Mouse (Mus musculus): ENCODE data around the gene Grap. TPM values are rescaled to one million over a fixed set of nuclear protein-coding genes. Genes with fewer than 3 reads are reported as not detected.

Grap gene
- polyA plus RNA-seq, 1 experiment from 2014 or later, result 4.8 TPM

GRCm38 (mm10) chr11:61644576-61645326 lies 8.3 kb upstream of the Grap start:
- H3K27ac ChIP-seq (ENCODE audit: low read length), result no peak overlapping the region
- H3K9ac ChIP-seq (ENCODE audit: low read depth, low read length), result no peak overlapping the region
- no peak overlapping the region for H3K4me3 ChIP-seq (ENCODE audit: low read depth, low read length)
- H3K4me2 ChIP-seq (ENCODE audit: low read depth, low read length), result no peak overlapping the region
- WGBS (ENCODE audit: insufficient replicate concordance), result 62% methylated on average over 11 of the region's 11 CpGs
- H3K36me3 ChIP-seq (ENCODE audit: control insufficient read depth, insufficient read depth), result no peaks in the 10 kb centered on the region
- H3K9me3 ChIP-seq (replicated peaks; ENCODE audit: control insufficient read depth, low read length), result no peaks in the 10 kb centered on the region
- no peaks in the 10 kb centered on the region; the same call in 1 of the 2 replicates for H3K4me1 ChIP-seq (ENCODE audit: control insufficient read depth, low read depth, low read length)
- H3K27me3 ChIP-seq (ENCODE audit: control insufficient read depth, insufficient read depth, low read depth, low read length), result no peaks in the 10 kb centered on the region
- ATAC-seq (ENCODE audit: low read depth), result no peak

- no peak overlapping the region for H3K4me2 ChIP-seq (ENCODE audit: low read depth, low read length)
- no peak overlapping the region for H3K9ac ChIP-seq (ENCODE audit: low read depth, low read length)
- H3K27ac ChIP-seq (ENCODE audit: low read length), result no peak overlapping the region
- no peaks in the 10 kb centered on the region for H3K9me3 ChIP-seq (replicated peaks; ENCODE audit: control insufficient read depth, low read length)
- H3K36me3 ChIP-seq (ENCODE audit: control insufficient read depth, insufficient read depth), result no peaks in the 10 kb centered on the region
- no peaks in the 10 kb centered on the region for H3K27me3 ChIP-seq (ENCODE audit: control insufficient read depth, insufficient read depth, low read depth, low read length)
- WGBS (ENCODE audit: insufficient replicate concordance), result 49% methylated on average over 5 of the region's 5 CpGs
- ATAC-seq (ENCODE audit: low read depth), result no peak
- H3K4me1 ChIP-seq (ENCODE audit: control insufficient read depth, low read depth, low read length), result no peaks in the 10 kb centered on the region; the same call in 1 of the 2 replicates
- no peak overlapping the region for H3K4me3 ChIP-seq (ENCODE audit: low read depth, low read length)
Observed at GRCm38 (mm10) chr11:61645357-61645857, 7.7 kb upstream of the Grap start.

GRCm38 (mm10) chr11:61646499-61647039 lies 6.5 kb upstream of the Grap start:
- Histone ChIP-seq H3K36me3 (ENCODE audit: control insufficient read depth, insufficient read depth) (no peaks in the 10 kb centered on the region), H3K27ac (ENCODE audit: low read length) (no peak overlapping the region), H3K4me3 (ENCODE audit: low read depth, low read length) (no peak overlapping the region), H3K9me3 (replicated peaks; ENCODE audit: control insufficient read depth, low read length) (no peaks in the 10 kb centered on the region), H3K27me3 (ENCODE audit: control insufficient read depth, insufficient read depth, low read depth, low read length) (no peaks in the 10 kb centered on the region), H3K4me2 (ENCODE audit: low read depth, low read length) (no peak overlapping the region), H3K4me1 (ENCODE audit: control insufficient read depth, low read depth, low read length) (no peaks in the 10 kb centered on the region; the same call in 1 of the 2 replicates), H3K9ac (ENCODE audit: low read depth, low read length) (no peak overlapping the region)
- ATAC-seq (ENCODE audit: low read depth), result no peak
- 33% methylated on average over 2 of the region's 2 CpGs for WGBS (ENCODE audit: insufficient replicate concordance)

DNA sequence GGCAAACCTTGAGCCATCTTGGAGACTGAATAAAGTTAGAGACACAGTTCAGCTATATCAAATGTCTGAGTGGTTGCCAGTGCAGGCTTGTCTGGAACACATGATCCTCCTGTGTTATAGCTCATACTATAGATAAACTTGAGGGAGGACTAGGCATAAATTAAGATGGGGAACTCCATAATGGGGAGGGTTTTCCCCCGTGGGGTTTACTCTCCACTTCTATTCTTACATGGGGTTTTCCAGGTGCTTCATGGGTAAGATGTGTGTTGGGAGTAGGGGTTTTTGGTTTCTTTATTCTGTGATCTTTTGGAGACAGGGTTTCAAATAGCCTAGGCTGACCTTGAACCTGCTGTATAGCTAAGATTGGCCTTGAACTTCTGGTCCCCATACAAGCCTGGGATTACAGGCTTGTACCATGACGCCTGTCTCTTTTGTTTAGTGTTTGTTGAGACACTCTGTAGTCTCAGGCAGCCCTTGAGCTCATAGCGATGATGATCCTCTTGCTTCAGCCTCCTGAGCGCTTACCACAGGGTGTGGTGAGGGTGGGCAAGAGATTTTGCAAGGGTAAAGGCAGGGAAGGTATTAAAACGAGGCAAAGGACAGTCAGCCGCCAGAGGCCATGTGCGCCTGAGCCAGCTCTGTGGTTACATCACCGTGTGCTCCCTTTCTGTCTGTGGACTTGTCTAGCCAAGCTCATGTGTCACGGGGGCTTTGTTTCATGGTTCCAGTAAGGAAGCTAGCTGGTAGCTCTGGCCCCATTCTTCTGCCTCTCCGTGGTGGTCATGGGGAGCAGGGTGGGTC lies 5.8 kb upstream of the Grap start:
- H3K9me3 ChIP-seq (replicated peaks; ENCODE audit: control insufficient read depth, low read length), result no peaks in the 10 kb centered on the region
- no peaks in the 10 kb centered on the region for H3K36me3 ChIP-seq (ENCODE audit: control insufficient read depth, insufficient read depth)
- H3K4me3 ChIP-seq (ENCODE audit: low read depth, low read length), result no peak overlapping the region
- 29% methylated on average over 10 of the region's 10 CpGs for WGBS (ENCODE audit: insufficient replicate concordance)
- H3K4me1 ChIP-seq (ENCODE audit: control insufficient read depth, low read depth, low read length), result no peaks in the 10 kb centered on the region; the same call in 1 of the 2 replicates
- H3K27me3 ChIP-seq (ENCODE audit: control insufficient read depth, insufficient read depth, low read depth, low read length), result no peaks in the 10 kb centered on the region
- no peak overlapping the region for H3K27ac ChIP-seq (ENCODE audit: low read length)
- no peak overlapping the region for H3K4me2 ChIP-seq (ENCODE audit: low read depth, low read length)
- no peak overlapping the region for H3K9ac ChIP-seq (ENCODE audit: low read depth, low read length)
- no peak for ATAC-seq (ENCODE audit: low read depth)

DNA sequence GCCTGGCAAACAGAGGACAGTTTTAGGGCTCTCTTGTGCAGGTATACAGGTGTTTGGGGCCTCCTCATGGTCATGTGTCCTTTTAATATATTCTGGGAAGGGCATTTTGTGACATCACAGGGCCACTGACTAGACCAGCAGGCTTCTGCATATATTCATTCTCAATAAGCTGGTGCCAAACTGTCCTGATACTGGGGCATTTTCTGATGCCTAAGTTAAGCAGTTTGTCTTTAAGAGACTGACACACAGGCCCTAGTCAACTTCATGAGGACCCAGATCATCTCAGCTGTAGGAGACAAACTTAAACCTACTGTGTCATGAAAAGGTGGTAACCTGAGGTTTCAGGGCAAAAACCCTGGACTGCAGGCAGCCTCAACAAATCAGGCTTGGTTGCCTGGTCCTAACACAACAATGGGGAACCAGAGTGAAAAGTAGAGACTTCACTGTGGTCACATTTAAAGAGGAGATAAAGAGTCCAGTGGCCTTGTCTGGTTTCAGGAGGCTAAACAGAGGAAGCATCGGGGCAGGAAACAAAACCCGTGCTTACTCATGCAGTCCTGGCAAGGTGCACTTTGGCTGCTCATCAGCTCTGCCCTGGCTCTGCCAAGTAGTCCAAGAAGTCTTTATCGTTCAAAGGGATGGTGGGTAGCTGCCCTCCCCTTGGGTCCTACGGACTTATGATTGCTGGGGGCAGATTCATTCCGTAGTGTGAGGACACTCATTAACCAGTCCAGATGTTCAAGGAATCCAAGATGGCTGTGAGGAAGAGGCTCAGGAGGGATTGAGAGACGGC lies 4.9 kb upstream of the Grap start:
- ATAC-seq (ENCODE audit: low read depth), result no peak
- WGBS (ENCODE audit: insufficient replicate concordance), result 43% methylated on average over 6 of the region's 6 CpGs
- no peak overlapping the region for H3K27ac ChIP-seq (ENCODE audit: low read length)

DNA sequence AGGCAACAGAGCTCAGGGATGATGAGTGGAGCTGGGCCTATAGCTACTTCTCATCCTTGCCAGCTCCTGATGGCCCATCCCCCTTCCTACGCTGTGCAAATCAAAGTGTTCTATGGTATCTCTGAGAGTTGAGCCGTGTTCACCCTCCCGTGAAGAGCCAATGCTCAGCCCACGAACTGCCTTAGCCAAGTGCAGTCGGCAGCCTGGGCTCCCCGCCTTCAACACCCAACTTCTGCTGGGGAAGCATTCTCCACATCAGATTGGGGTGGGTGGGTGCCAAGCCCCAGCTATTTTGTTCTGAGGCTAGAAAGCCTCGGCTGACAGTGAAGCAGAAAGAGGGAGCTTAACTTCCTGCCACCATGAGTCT lies 4.3 kb upstream of the Grap start:
- no peak for ATAC-seq (ENCODE audit: low read depth)

More for the DNA sequence above, 4.9 kb upstream of the Grap start:
- Histone ChIP-seq H3K4me3 (ENCODE audit: low read depth, low read length) (no peak overlapping the region), H3K4me1 (ENCODE audit: control insufficient read depth, low read depth, low read length) (no peaks in the 10 kb centered on the region; the same call in 1 of the 2 replicates), H3K4me2 (ENCODE audit: low read depth, low read length) (no peak overlapping the region), H3K9me3 (replicated peaks; ENCODE audit: control insufficient read depth, low read length) (no peaks in the 10 kb centered on the region), H3K9ac (ENCODE audit: low read depth, low read length) (no peak overlapping the region), H3K36me3 (ENCODE audit: control insufficient read depth, insufficient read depth) (no peaks in the 10 kb centered on the region), H3K27me3 (ENCODE audit: control insufficient read depth, insufficient read depth, low read depth, low read length) (no peaks in the 10 kb centered on the region)

DNA sequence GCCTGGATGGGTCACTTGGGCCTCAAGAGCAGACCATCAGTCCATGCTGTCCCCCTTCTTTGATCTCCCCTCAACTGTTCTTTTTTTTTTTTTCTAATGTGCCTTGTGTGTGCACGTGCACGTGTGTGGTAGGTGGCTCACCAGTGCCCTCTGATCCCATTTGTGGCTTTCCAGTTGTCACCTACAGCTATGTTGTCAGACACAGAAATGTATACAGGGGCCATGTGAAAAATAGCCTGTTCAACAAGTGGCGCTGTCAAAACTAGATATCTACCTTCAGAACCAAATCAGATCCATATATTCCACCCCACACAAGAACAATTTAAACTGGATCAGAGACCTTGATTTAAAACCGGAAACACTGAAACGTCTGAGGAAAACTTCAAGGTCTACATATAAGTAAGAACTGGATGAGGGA lies 3.9 kb upstream of the Grap start:
- Histone ChIP-seq H3K4me3 (ENCODE audit: low read depth, low read length) (no peak overlapping the region), H3K36me3 (ENCODE audit: control insufficient read depth, insufficient read depth) (no peaks in the 10 kb centered on the region), H3K9ac (ENCODE audit: low read depth, low read length) (no peak overlapping the region), H3K4me1 (ENCODE audit: control insufficient read depth, low read depth, low read length) (no peaks in the 10 kb centered on the region), H3K9me3 (replicated peaks; ENCODE audit: control insufficient read depth, low read length) (no peaks in the 10 kb centered on the region), H3K27me3 (ENCODE audit: control insufficient read depth, insufficient read depth, low read depth, low read length) (no peaks in the 10 kb centered on the region), H3K4me2 (ENCODE audit: low read depth, low read length) (no peak overlapping the region), H3K27ac (ENCODE audit: low read length) (no peak overlapping the region)
- no peak for ATAC-seq (ENCODE audit: low read depth)
- WGBS (ENCODE audit: insufficient replicate concordance), result 65% methylated on average over 5 of the region's 5 CpGs

More for the DNA sequence above, 4.3 kb upstream of the Grap start:
- Histone ChIP-seq H3K27ac (ENCODE audit: low read length) (no peak overlapping the region), H3K9ac (ENCODE audit: low read depth, low read length) (no peak overlapping the region), H3K4me1 (ENCODE audit: control insufficient read depth, low read depth, low read length) (no peaks in the 10 kb centered on the region), H3K4me3 (ENCODE audit: low read depth, low read length) (no peak overlapping the region), H3K9me3 (replicated peaks; ENCODE audit: control insufficient read depth, low read length) (no peaks in the 10 kb centered on the region), H3K4me2 (ENCODE audit: low read depth, low read length) (no peak overlapping the region), H3K27me3 (ENCODE audit: control insufficient read depth, insufficient read depth, low read depth, low read length) (no peaks in the 10 kb centered on the region), H3K36me3 (ENCODE audit: control insufficient read depth, insufficient read depth) (no peaks in the 10 kb centered on the region)
- 49% methylated on average over 7 of the region's 7 CpGs for WGBS (ENCODE audit: insufficient replicate concordance)

DNA sequence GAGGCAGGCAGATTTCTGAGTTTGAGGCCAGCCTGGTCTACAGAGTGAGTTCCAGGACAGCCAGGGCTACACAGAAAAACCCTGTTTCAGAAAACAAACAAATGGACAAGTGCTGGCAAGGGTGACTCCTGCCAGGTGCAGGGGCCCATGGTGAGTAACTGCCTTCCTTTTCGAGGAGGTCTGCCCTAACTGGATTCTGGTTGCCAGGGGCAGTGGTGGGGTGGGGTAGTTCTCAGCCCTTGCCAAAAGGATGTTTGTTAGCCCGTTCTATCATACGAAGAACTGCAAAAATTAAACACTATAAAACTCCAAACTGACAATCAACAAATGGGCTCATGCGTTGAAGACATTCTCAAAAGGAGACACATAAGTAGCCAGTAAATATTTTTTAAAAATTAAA lies 3.4 kb upstream of the Grap start:
- no peaks in the 10 kb centered on the region for H3K27me3 ChIP-seq (ENCODE audit: control insufficient read depth, insufficient read depth, low read depth, low read length)
- H3K36me3 ChIP-seq (ENCODE audit: control insufficient read depth, insufficient read depth), result no peaks in the 10 kb centered on the region
- no peak overlapping the region for H3K27ac ChIP-seq (ENCODE audit: low read length)
- H3K4me3 ChIP-seq (ENCODE audit: low read depth, low read length), result no peak overlapping the region
- no peaks in the 10 kb centered on the region for H3K9me3 ChIP-seq (replicated peaks; ENCODE audit: control insufficient read depth, low read length)
- ATAC-seq (ENCODE audit: low read depth), result no peak
- H3K9ac ChIP-seq (ENCODE audit: low read depth, low read length), result no peak overlapping the region
- WGBS (ENCODE audit: insufficient replicate concordance), result 65% methylated on average over 4 of the region's 4 CpGs
- H3K4me1 ChIP-seq (ENCODE audit: control insufficient read depth, low read depth, low read length), result no peaks in the 10 kb centered on the region
- no peak overlapping the region for H3K4me2 ChIP-seq (ENCODE audit: low read depth, low read length)

Data from liver, embryonic 16.5 days (tissue).